Mouse (Mus musculus) spleen, adult 2 months (tissue): Measurements from ENCODE around the gene Rrp36. TPM values are rescaled to one million over a fixed set of nuclear protein-coding genes. Genes with fewer than 3 reads are reported as not detected.

Experiments
- DNase-seq, 2 experiments: peaks; one replicate each; pipeline versions ENCODE4 v3.0.0 to v3.0.0-alpha.2; 2012 to 2021; ENCODE audit warnings: low spot score in 2 of 2, low read depth in 1 of 2
- H3K27ac ChIP-seq: fragments of 200-500 bp; 2 replicates; pipeline ENCODE4 v1.5.1; 2012; ENCODE audit warnings: low read length, inconsistent platforms; ENCODE audit not compliant: insufficient read depth
- H3K27me3 ChIP-seq: fragments of 200-500 bp; 2 replicates; pipeline ENCODE4 v1.6.1; 2012; ENCODE audit warnings: mild to moderate bottlenecking, moderate library complexity, low read length, inconsistent platforms; ENCODE audit not compliant: control insufficient read depth, insufficient read depth
- H3K36me3 ChIP-seq: fragments of 200-500 bp; 2 replicates; pipeline ENCODE4 v1.6.1; 2012; ENCODE audit warnings: mild to moderate bottlenecking, low read length, inconsistent platforms; ENCODE audit not compliant: control insufficient read depth, insufficient read depth
- H3K4me1 ChIP-seq: fragments of 200-500 bp; 2 replicates; pipeline ENCODE4 v1.6.1; 2011; ENCODE audit warnings: inconsistent platforms; ENCODE audit not compliant: control insufficient read depth, insufficient read depth, insufficient read length
- H3K4me3 ChIP-seq: fragments of 200-500 bp; 2 replicates; pipeline ENCODE4 v1.5.1; 2011; ENCODE audit warnings: mild to moderate bottlenecking, inconsistent platforms; ENCODE audit not compliant: insufficient read depth, insufficient read length; ENCODE audit errors: extremely low read depth
- CTCF ChIP-seq: fragments of 200-500 bp; IDR thresholded peaks from 2 replicates; pipeline ENCODE4 v1.5.1; 2011; ENCODE audit warnings: mild to moderate bottlenecking, inconsistent platforms; ENCODE audit not compliant: insufficient read depth, insufficient read length, insufficient replicate concordance; ENCODE audit errors: extremely low read depth
- POLR2A ChIP-seq: fragments of 200-500 bp; IDR thresholded peaks from 2 replicates; pipeline ENCODE4 v1.6.1; 2011; ENCODE audit warnings: low read depth, low read length, inconsistent platforms
- WGBS: fragments of 180-500 bp; shearing (Covaris S2); methylation state at CpG from one replicate; pipeline ENCODE4 v1.1.7; 2018; 5-methylcytosine and 5-hydroxymethylcytosine counted together
- polyA plus RNA-seq: library from polyadenylated mRNA; depleted of rRNA; stranded (reverse); fragments of >200 nt; gene quantifications from 2 replicates; pipeline ENCODE4 v1.2.3, GENCODE M21; 2012; rRNA removed

Rrp36 gene
- polyA plus RNA-seq, 1 experiment: 25.8 TPM

DNA sequence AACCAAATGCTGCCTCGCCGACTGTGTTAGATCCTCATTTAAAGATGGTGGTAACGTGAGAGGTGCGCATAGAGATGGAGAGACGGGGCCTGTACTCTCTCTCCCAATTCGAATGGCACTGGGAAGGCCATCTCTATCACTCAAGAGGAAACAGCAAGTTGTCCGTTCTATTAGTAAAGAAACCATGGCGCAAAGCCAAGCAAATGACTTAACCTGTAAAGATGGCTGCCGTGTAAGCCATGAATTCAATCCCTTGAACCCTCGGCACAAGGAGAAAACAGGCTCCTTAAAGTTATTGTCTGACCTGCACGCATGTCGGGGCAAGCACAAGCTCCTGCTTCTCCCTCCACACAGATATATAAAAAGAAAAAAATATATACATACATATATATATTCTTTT, 56.4 kb downstream of the Rrp36 start:
- DNase-seq: no peak
- no peaks in the 10 kb centered on the region for H3K36me3 ChIP-seq
- H3K4me3 ChIP-seq: no peak overlapping the region
- H3K27me3 ChIP-seq: no peaks in the 10 kb centered on the region
- TF ChIP-seq CTCF (no peak), POLR2A (no peak)
- 87% methylated on average over 12 of the region's 12 CpGs for WGBS
- H3K27ac ChIP-seq: no peak overlapping the region
- H3K4me1 ChIP-seq: no peaks in the 10 kb centered on the region

Other genes with a start within 250 kb of the Rrp36 start
- 8.9 and 10.0 TPM in 2 replicates for gene Crip3, start 245.4 kb downstream of the Rrp36 start, polyA plus RNA-seq
- 0.07 TPM in 1 of 2 replicates, not detected in the other for gene Slc22a7, start 235.9 kb downstream of the Rrp36 start, polyA plus RNA-seq
- gene Ttbk1, start 186.7 kb downstream of the Rrp36 start, polyA plus RNA-seq: 0.82 and 0.89 TPM in 2 replicates
- gene Dnph1, start 177.6 kb downstream of the Rrp36 start, polyA plus RNA-seq: 2.3 and 3.6 TPM in 2 replicates
- gene Cul9, start 128.0 kb downstream of the Rrp36 start, polyA plus RNA-seq: 16.2 and 19.4 TPM in 2 replicates
- 146 and 226 TPM in 2 replicates for gene Srf, start 118.2 kb downstream of the Rrp36 start, polyA plus RNA-seq
- gene Ptk7, start 44.8 kb downstream of the Rrp36 start, polyA plus RNA-seq: 8.5 and 11.1 TPM in 2 replicates
- gene Klc4, start 28.3 kb downstream of the Rrp36 start, polyA plus RNA-seq: 14.2 and 14.6 TPM in 2 replicates
- 48.3 and 49.8 TPM in 2 replicates for gene Mrpl2, start 28.1 kb downstream of the Rrp36 start, polyA plus RNA-seq
- 19.0 and 21.5 TPM in 2 replicates for gene Cul7, start 24.0 kb downstream of the Rrp36 start, polyA plus RNA-seq
- gene Mea1, start 4.4 kb upstream of the Rrp36 start, polyA plus RNA-seq: 30.2 and 34.6 TPM in 2 replicates
- gene Klhdc3, start 6.6 kb upstream of the Rrp36 start, polyA plus RNA-seq: 57.5 and 69.2 TPM in 2 replicates
- gene Ppp2r5d, start 30.8 kb upstream of the Rrp36 start, polyA plus RNA-seq: 28.8 and 34.2 TPM in 2 replicates
- gene Pex6, start 37.1 kb upstream of the Rrp36 start, polyA plus RNA-seq: 44.9 and 64.0 TPM in 2 replicates
- 6.4 and 8.1 TPM in 2 replicates for gene Gnmt, start 54.8 kb upstream of the Rrp36 start, polyA plus RNA-seq
- 55.6 and 62.8 TPM in 2 replicates for gene Cnpy3, start 77.9 kb upstream of the Rrp36 start, polyA plus RNA-seq
- gene Ptcra, start 89.4 kb upstream of the Rrp36 start, polyA plus RNA-seq: 0.08 and 0.20 TPM in 2 replicates
- 37.3 and 73.8 TPM in 2 replicates for gene 2310039H08Rik, start 98.3 kb upstream of the Rrp36 start, polyA plus RNA-seq
- 13.7 and 14.0 TPM in 2 replicates for gene Rpl7l1, start 108.3 kb upstream of the Rrp36 start, polyA plus RNA-seq
- 14.4 and 14.5 TPM in 2 replicates for gene Bicral, start 184.1 kb upstream of the Rrp36 start, polyA plus RNA-seq
- 17.2 and 21.3 TPM in 2 replicates for gene Tbcc, start 216.3 kb upstream of the Rrp36 start, polyA plus RNA-seq
- not detected in 2 replicates for gene Prph2, start 236.1 kb upstream of the Rrp36 start, polyA plus RNA-seq